Mouse (Mus musculus) myocyte (in vitro differentiated cells): ENCODE measurements around the gene Ngf. TPM values are rescaled to one million over a fixed set of nuclear protein-coding genes. Genes with fewer than 3 reads are reported as not detected.

ENCODE experiments used
- H3K27me3 ChIP-seq: one replicate; pipeline ENCODE4 v1.6.1; 2011; ENCODE audit not compliant: control insufficient read depth, insufficient read depth, insufficient read length
- H3K36me3 ChIP-seq: one replicate; pipeline ENCODE4 v1.6.1; 2011; ENCODE audit not compliant: control insufficient read depth, insufficient read depth
- H3K4me2 ChIP-seq: one replicate; pipeline ENCODE4 v1.6.1; 2011; ENCODE audit warnings: low read depth, control low read depth
- H3K4me3 ChIP-seq: one replicate; pipeline ENCODE4 v1.5.1; 2011; ENCODE audit warnings: mild to moderate bottlenecking, control low read depth, moderate library complexity
- H3K79me2 ChIP-seq: one replicate; pipeline ENCODE4 v1.6.1; 2011; ENCODE audit not compliant: control insufficient read depth, insufficient read depth
- H3ac ChIP-seq: one replicate; pipeline ENCODE4 v1.6.1; 2011; ENCODE audit not compliant: control insufficient read depth, insufficient read length
- CEBPB ChIP-seq: IDR thresholded peaks from 2 replicates; pipeline ENCODE4 v1.6.1; 2011; ENCODE audit warnings: mild to moderate bottlenecking, moderate library complexity; ENCODE audit not compliant: poor library complexity, insufficient read depth, severe bottlenecking
- E2F4 ChIP-seq: IDR thresholded peaks from one replicate; pipeline ENCODE4 v1.6.1; 2011; ENCODE audit warnings: mild to moderate bottlenecking, control low read depth, moderate library complexity; ENCODE audit not compliant: insufficient read depth
- MAX ChIP-seq: IDR thresholded peaks from one replicate; pipeline ENCODE4 v1.6.1; 2011; ENCODE audit warnings: low read depth, mild to moderate bottlenecking, control low read depth
- MYOD1 ChIP-seq, 3 experiments: IDR thresholded peaks; one replicate each; pipeline ENCODE4 v1.6.1; 2011; ENCODE audit warnings: control low read depth in 2 of 3, low read depth in 2 of 3, mild to moderate bottlenecking in 2 of 3, moderate library complexity in 1 of 3; ENCODE audit not compliant: insufficient read length in 2 of 3, control insufficient read depth in 1 of 3
- MYOG ChIP-seq, 3 experiments: IDR thresholded peaks; one replicate each; pipeline ENCODE4 v1.6.1; 2011; ENCODE audit warnings: control low read depth in 2 of 3, low read depth in 2 of 3, mild to moderate bottlenecking in 2 of 3; ENCODE audit not compliant: insufficient read length in 2 of 3, control insufficient read depth in 1 of 3, insufficient read depth in 1 of 3
- POLR2A ChIP-seq: IDR thresholded peaks from one replicate; pipeline ENCODE4 v1.6.1; 2011; ENCODE audit warnings: low read depth, mild to moderate bottlenecking, control low read depth, moderate library complexity; ENCODE audit not compliant: insufficient read length
- POLR2AphosphoS2 ChIP-seq: IDR thresholded peaks from one replicate; pipeline ENCODE4 v1.6.1; 2011; ENCODE audit warnings: low read depth, control low read depth; ENCODE audit not compliant: insufficient read length
- REST ChIP-seq: IDR thresholded peaks from one replicate; pipeline ENCODE4 v1.6.1; 2011; ENCODE audit warnings: mild to moderate bottlenecking, control low read depth, moderate library complexity; ENCODE audit not compliant: insufficient read depth, insufficient read length
- SRF ChIP-seq: IDR thresholded peaks from one replicate; pipeline ENCODE4 v1.6.1; 2011; ENCODE audit warnings: low read depth; ENCODE audit not compliant: control insufficient read depth, insufficient read length
- TCF12 ChIP-seq: IDR thresholded peaks from one replicate; pipeline ENCODE4 v1.6.1; 2011; ENCODE audit warnings: mild to moderate bottlenecking, control low read depth; ENCODE audit not compliant: poor library complexity, insufficient read depth, severe bottlenecking
- TCF3 ChIP-seq: IDR thresholded peaks from one replicate; pipeline ENCODE4 v1.6.1; 2011; ENCODE audit warnings: low read depth, control low read depth; ENCODE audit not compliant: insufficient read length
- USF1 ChIP-seq: IDR thresholded peaks from one replicate; pipeline ENCODE4 v1.6.1; 2011; ENCODE audit warnings: low read depth, mild to moderate bottlenecking, control low read depth, moderate library complexity
- polyA plus RNA-seq: library from polyadenylated mRNA; unstranded; fragments of >200 nt; fragmentation: generic; extraction: Trizol; gene quantifications from one replicate; pipeline ENCODE4 v1.2.1, GENCODE M21; 2012; ENCODE audit warnings: missing spikeins

Gene Ngf
- polyA plus RNA-seq, 1 experiment: 3.3 TPM

- H3K4me2 ChIP-seq: no peak overlapping the region
- no peak overlapping the region for H3ac ChIP-seq
- H3K27me3 ChIP-seq: no peaks in the 10 kb centered on the region
- H3K79me2 ChIP-seq: no peaks in the 10 kb centered on the region
- H3K4me3 ChIP-seq: no peak overlapping the region
- H3K36me3 ChIP-seq: no peaks in the 10 kb centered on the region
- TF ChIP-seq MYOD1 (IDR thresholded peaks at IDR 0.05; ENCODE audit: control insufficient read depth in 1 of 3, insufficient read length in 2 of 3, low read depth in 2 of 3) (no peak), REST (no peak), CEBPB (no peak), E2F4 (no peak), USF1 (no peak), TCF12 (no peak), MAX (no peak), MYOG (IDR thresholded peaks at IDR 0.05; ENCODE audit: control insufficient read depth in 1 of 3, insufficient read depth in 1 of 3, insufficient read length in 2 of 3, low read depth in 2 of 3) (no peak), POLR2AphosphoS2 (no peak), TCF3 (no peak), SRF (no peak), POLR2A (no peak)
Observed at GRCm38 (mm10) chr3:102516937-102517336, 47.2 kb downstream of the Ngf start.

- Histone ChIP-seq H3K36me3 (no peaks in the 10 kb centered on the region), H3K79me2 (no peaks in the 10 kb centered on the region), H3ac (no peak overlapping the region), H3K4me2 (no peak overlapping the region), H3K27me3 (no peaks in the 10 kb centered on the region), H3K4me3 (no peak overlapping the region)
- TF ChIP-seq MAX (no peak), MYOG (IDR thresholded peaks at IDR 0.05; ENCODE audit: control insufficient read depth in 1 of 3, insufficient read depth in 1 of 3, insufficient read length in 2 of 3, low read depth in 2 of 3) (no peak), TCF3 (no peak)
Observed at GRCm38 (mm10) chr3:102521061-102521460, 51.3 kb downstream of the Ngf start.

- no peaks in the 10 kb centered on the region for H3K36me3 ChIP-seq
- H3K79me2 ChIP-seq: no peaks in the 10 kb centered on the region
- H3ac ChIP-seq: no peak overlapping the region
- H3K4me2 ChIP-seq: no peak overlapping the region
- H3K4me3 ChIP-seq: no peak overlapping the region
- no peaks in the 10 kb centered on the region for H3K27me3 ChIP-seq
- TF ChIP-seq SRF: no peak
- no peak for TF ChIP-seq REST
- no peak for TF ChIP-seq E2F4
- no peak for TF ChIP-seq CEBPB
- no peak for TF ChIP-seq POLR2AphosphoS2
- no peak for TF ChIP-seq USF1
- no peak for TF ChIP-seq MYOD1 (IDR thresholded peaks at IDR 0.05; ENCODE audit: control insufficient read depth in 1 of 3, insufficient read length in 2 of 3, low read depth in 2 of 3)
Observed at GRCm38 (mm10) chr3:102523711-102524110, 54.0 kb downstream of the Ngf start.

- Histone ChIP-seq H3K27me3 (no peaks in the 10 kb centered on the region), H3ac (no peak overlapping the region), H3K79me2 (no peaks in the 10 kb centered on the region), H3K4me2 (no peak overlapping the region), H3K4me3 (no peak overlapping the region), H3K36me3 (no peaks in the 10 kb centered on the region)
- TF ChIP-seq MYOD1 (IDR thresholded peaks at IDR 0.05; ENCODE audit: control insufficient read depth in 1 of 3, insufficient read length in 2 of 3, low read depth in 2 of 3): no peak
- no peak for TF ChIP-seq POLR2A
- TF ChIP-seq E2F4: no peak
- TF ChIP-seq POLR2AphosphoS2: no peak
- TF ChIP-seq TCF3: no peak
- TF ChIP-seq REST: no peak
- TF ChIP-seq TCF12: no peak
- TF ChIP-seq CEBPB: no peak
Observed at GRCm38 (mm10) chr3:102524951-102525350, 55.2 kb downstream of the Ngf start.

GRCm38 (mm10) chr3:102525856-102526255, 56.1 kb downstream of the Ngf start:
- Histone ChIP-seq H3K27me3 (no peaks in the 10 kb centered on the region), H3ac (no peak overlapping the region), H3K4me2 (no peak overlapping the region), H3K4me3 (no peak overlapping the region), H3K36me3 (no peaks in the 10 kb centered on the region), H3K79me2 (no peaks in the 10 kb centered on the region)
- TF ChIP-seq POLR2AphosphoS2 (no peak), TCF12 (no peak), USF1 (no peak), POLR2A (no peak), MYOD1 (IDR thresholded peaks at IDR 0.05; ENCODE audit: control insufficient read depth in 1 of 3, insufficient read length in 2 of 3, low read depth in 2 of 3) (no peak), REST (no peak), CEBPB (no peak), MAX (no peak), E2F4 (no peak)

- Histone ChIP-seq H3ac (no peak overlapping the region), H3K27me3 (no peaks in the 10 kb centered on the region), H3K79me2 (no peaks in the 10 kb centered on the region), H3K36me3 (no peaks in the 10 kb centered on the region), H3K4me2 (no peak overlapping the region), H3K4me3 (no peak overlapping the region)
- TF ChIP-seq REST (no peak), POLR2AphosphoS2 (no peak), SRF (no peak), MYOG (IDR thresholded peaks at IDR 0.05; ENCODE audit: control insufficient read depth in 1 of 3, insufficient read depth in 1 of 3, insufficient read length in 2 of 3, low read depth in 2 of 3) (no peak), MAX (no peak), CEBPB (no peak), E2F4 (no peak)
Observed at GRCm38 (mm10) chr3:102526481-102526880, 56.8 kb downstream of the Ngf start.
